Mouse (Mus musculus) CH12.LX (cell line): Measurements from ENCODE around the gene Cyp27b1. TPM values are rescaled to one million over a fixed set of nuclear protein-coding genes. Genes with fewer than 3 reads are reported as not detected.

Experiments
- DNase-seq: peaks from one replicate; pipeline ENCODE4 v3.0.0-alpha.2; 2013; ENCODE audit errors: extremely low read depth
- H3K27ac ChIP-seq: 2 replicates; pipeline ENCODE4 v1.5.1; 2012; ENCODE audit warnings: low read depth, mild to moderate bottlenecking, control low read depth, moderate library complexity; ENCODE audit not compliant: insufficient read depth
- H3K27me3 ChIP-seq: replicated peaks from 2 replicates; pipeline ENCODE3; 2012; ENCODE audit warnings: inconsistent platforms
- H3K36me3 ChIP-seq, 2 experiments: replicated peaks in 1 of 2; 2 replicates each; pipeline versions ENCODE3 to v1.6.1; 2012; ENCODE audit warnings: inconsistent platforms in 1 of 2, low read length in 1 of 2, mild to moderate bottlenecking in 1 of 2, mixed read lengths in 1 of 2, moderate library complexity in 1 of 2; ENCODE audit not compliant: control insufficient read depth in 1 of 2, insufficient read depth in 1 of 2
- H3K4me1 ChIP-seq, 2 experiments: 2 replicates each; pipeline ENCODE4 v1.6.1; 2012; ENCODE audit warnings: inconsistent platforms in 1 of 2, moderate library complexity in 1 of 2; ENCODE audit not compliant: insufficient read depth in 2 of 2, control insufficient read depth in 1 of 2
- H3K4me2 ChIP-seq: 2 replicates; pipeline ENCODE4 v1.6.1; 2012; ENCODE audit warnings: low read depth, mild to moderate bottlenecking, control low read depth; ENCODE audit not compliant: poor library complexity, insufficient read depth, severe bottlenecking
- H3K4me3 ChIP-seq, 3 experiments: fragments of 150-350 bp in 1 of 3; sonication (generic) in 1 of 3; replicated peaks in 1 of 3; 2 replicates each; pipeline versions ENCODE3 to v1.5.1; 2011 to 2012; ENCODE audit warnings: low read depth in 2 of 3, low read length in 2 of 3, mild to moderate bottlenecking in 2 of 3, moderate library complexity in 2 of 3, control low read depth in 1 of 3, improper control_type of control experiment in 1 of 3, inconsistent platforms in 1 of 3, mixed read lengths in 1 of 3; ENCODE audit not compliant: poor library complexity in 1 of 3
- H3K79me2 ChIP-seq: replicated peaks from 2 replicates; pipeline ENCODE4 v1.6.1; 2012; ENCODE audit warnings: mild to moderate bottlenecking, moderate library complexity; ENCODE audit not compliant: control insufficient read depth, poor library complexity, insufficient read depth, severe bottlenecking; ENCODE audit errors: extremely low read depth
- H3K9ac ChIP-seq: 2 replicates; pipeline ENCODE4 v1.6.1; 2012; ENCODE audit warnings: low read depth, mild to moderate bottlenecking, control low read depth, moderate library complexity; ENCODE audit not compliant: insufficient read depth
- H3K9me3 ChIP-seq: replicated peaks from 2 replicates; pipeline ENCODE3; 2012; ENCODE audit warnings: low read length, inconsistent platforms, mixed read lengths
- CHD1 ChIP-seq: IDR thresholded peaks from 2 replicates; pipeline ENCODE4 v1.6.1; 2012; ENCODE audit warnings: low read depth, low read length, improper control_type of control experiment, inconsistent platforms
- CHD2 ChIP-seq: IDR thresholded peaks from 2 replicates; pipeline ENCODE4 v1.6.1; 2011; ENCODE audit warnings: low read length, improper control_type of control experiment
- E2F4 ChIP-seq: IDR thresholded peaks from 2 replicates; pipeline ENCODE4 v1.6.1; 2011; ENCODE audit warnings: low read depth, low read length, improper control_type of control experiment; ENCODE audit not compliant: insufficient replicate concordance
- ETS1 ChIP-seq: conservative IDR thresholded peaks from 2 replicates; pipeline ENCODE4 v1.6.1; 2012; ENCODE audit warnings: low read depth, mild to moderate bottlenecking, inconsistent platforms, low read length, improper control_type of control experiment, moderate library complexity
- HCFC1 ChIP-seq: IDR thresholded peaks from 2 replicates; pipeline ENCODE4 v1.6.1; 2012; ENCODE audit warnings: low read depth, mild to moderate bottlenecking, inconsistent platforms, low read length, improper control_type of control experiment
- IRF4 ChIP-seq: IDR thresholded peaks from 2 replicates; pipeline ENCODE4 v1.6.1; 2014; ENCODE audit warnings: low read depth, mild to moderate bottlenecking, inconsistent platforms, low read length, improper control_type of control experiment
- KAT2A ChIP-seq: IDR thresholded peaks from 2 replicates; pipeline ENCODE4 v1.6.1; 2012; ENCODE audit warnings: low read length, improper control_type of control experiment, inconsistent platforms; ENCODE audit not compliant: insufficient replicate concordance
- MAX ChIP-seq: IDR thresholded peaks from 2 replicates; pipeline ENCODE4 v1.6.1; 2011; ENCODE audit warnings: low read length, improper control_type of control experiment
- MEF2A ChIP-seq: IDR thresholded peaks from 2 replicates; pipeline ENCODE4 v1.6.1; 2014; ENCODE audit warnings: low read depth, mild to moderate bottlenecking, inconsistent platforms, low read length, improper control_type of control experiment, borderline replicate concordance
- MXI1 ChIP-seq: IDR thresholded peaks from 2 replicates; pipeline ENCODE4 v1.6.1; 2011; ENCODE audit warnings: mild to moderate bottlenecking, low read depth, low read length, improper control_type of control experiment
- POLR2A ChIP-seq: IDR thresholded peaks from 2 replicates; pipeline ENCODE4 v1.6.1; 2011; ENCODE audit warnings: low read depth, mild to moderate bottlenecking, improper control_type of control experiment, low read length
- POLR2AphosphoS2 ChIP-seq: IDR thresholded peaks from 2 replicates; pipeline ENCODE4 v1.6.1; 2011; ENCODE audit warnings: low read depth, low read length, improper control_type of control experiment
- RCOR1 ChIP-seq: conservative IDR thresholded peaks from 2 replicates; pipeline ENCODE4 v1.6.1; 2012; ENCODE audit warnings: low read depth, mild to moderate bottlenecking, inconsistent platforms, low read length, improper control_type of control experiment
- TBP ChIP-seq: conservative IDR thresholded peaks from 2 replicates; pipeline ENCODE4 v1.6.1; 2011; ENCODE audit warnings: low read depth, low read length, improper control_type of control experiment
- USF2 ChIP-seq: conservative IDR thresholded peaks from 2 replicates; pipeline ENCODE4 v1.6.1; 2011; ENCODE audit warnings: low read depth, low read length, improper control_type of control experiment
- ZKSCAN1 ChIP-seq: IDR thresholded peaks from 2 replicates; pipeline ENCODE4 v1.6.1; 2012; ENCODE audit warnings: low read depth, inconsistent platforms, low read length, improper control_type of control experiment, borderline replicate concordance
- ZMIZ1 ChIP-seq: IDR thresholded peaks from 2 replicates; pipeline ENCODE4 v1.6.1; 2012; ENCODE audit warnings: low read depth, mild to moderate bottlenecking, inconsistent platforms, low read length, improper control_type of control experiment
- ZNF384 ChIP-seq: IDR thresholded peaks from 2 replicates; pipeline ENCODE4 v1.6.1; 2012; ENCODE audit warnings: low read depth, low read length, improper control_type of control experiment, inconsistent platforms
- dilution Hi-C: fragments of 300-500 bp; cut with MboI; formaldehyde crosslinking; loops from 2 replicates; pipeline ENCODE4 v1.14.3; 2020; ENCODE audit warnings: low sequenced_read_pairs; ENCODE audit not compliant: extremely low pct_unique_long_range_greater_than_20kb, extremely low pct_ligation_motif_present
- in situ Hi-C: fragments of 300-500 bp; cut with MboI; formaldehyde crosslinking; loops from 3 replicates; pipeline ENCODE4 v1.14.3; 2019; ENCODE audit warnings: low sequenced_read_pairs, low pct_ligation_motif_present, low pct_unique_long_range_greater_than_20kb, mixed read lengths
- polyA plus RNA-seq: library from polyadenylated mRNA; unstranded; fragments of >175 nt; gene quantifications from 2 replicates; pipeline ENCODE4 v1.2.1, GENCODE M21; 2012; ENCODE audit warnings: low read depth; ENCODE audit not compliant: insufficient read length
- total RNA-seq, 2 experiments: library from RNA; depleted of rRNA; stranded (reverse); fragments of 300-350 nt in 1 of 2; fragments of >200 nt in 1 of 2; gene quantifications; 2 replicates each; pipeline ENCODE4 v1.2.3; 2012 to 2014

Gene Cyp27b1
- total and polyA plus RNA-seq, 3 experiments, result 0.32 to 1.4 (median 0.42) TPM

GRCm38 (mm10) chr10:127078001-127078676 lies 30.1 kb downstream of the Cyp27b1 start:
- no peak overlapping the region for H3K27ac ChIP-seq
- no peak for DNase-seq
- H3K36me3 ChIP-seq, result peaks cover 22 to 56% of the 10 kb centered on the region in 2 experiments
- no peaks in the 10 kb centered on the region for H3K27me3 ChIP-seq
- H3K4me3 ChIP-seq, result no peak overlapping the region
- peaks cover 9% of the 10 kb centered on the region for H3K79me2 ChIP-seq
- H3K9me3 ChIP-seq, result no peaks in the 10 kb centered on the region
- H3K4me2 ChIP-seq, result no peak overlapping the region
- TF ChIP-seq KAT2A (no peak), MEF2A (no peak), IRF4 (no peak)
- no peak overlapping the region for H3K9ac ChIP-seq
- dilution Hi-C loops, result no loop called here
- in situ Hi-C loops, result no loop called here
- H3K4me1 ChIP-seq, result peaks cover 4 to 20% of the 10 kb centered on the region in 2 experiments; a peak in 3 of 4 replicates

GRCm38 (mm10) chr10:127078677-127079575 lies 30.9 kb downstream of the Cyp27b1 start:
- in situ Hi-C loops, result no loop called here
- no peak overlapping the region for H3K9ac ChIP-seq

More at GRCm38 (mm10) chr10:127078677-127079575, 30.9 kb downstream of the Cyp27b1 start:
- dilution Hi-C loops, result no loop called here
- H3K36me3 ChIP-seq, result peaks cover 30 to 63% of the 10 kb centered on the region in 2 experiments
- H3K4me3 ChIP-seq, result no peak overlapping the region
- TF ChIP-seq POLR2AphosphoS2, result no peak
- no peak for TF ChIP-seq RCOR1
- no peak for TF ChIP-seq CHD1
- no peak for TF ChIP-seq E2F4
- no peak for TF ChIP-seq MXI1
- TF ChIP-seq ETS1, result no peak
- no peak for TF ChIP-seq CHD2
- no peak for TF ChIP-seq KAT2A
- TF ChIP-seq MAX, result no peak
- no peak for TF ChIP-seq ZKSCAN1
- TF ChIP-seq MEF2A, result no peak
- no peak for TF ChIP-seq ZMIZ1
- no peak for TF ChIP-seq HCFC1
- no peak for TF ChIP-seq TBP
- no peak for TF ChIP-seq USF2
- no peak for TF ChIP-seq ZNF384
- no peak for TF ChIP-seq POLR2A
- peaks cover 4 to 20% of the 10 kb centered on the region in 2 experiments; a peak in 3 of 4 replicates for H3K4me1 ChIP-seq
- no peaks in the 10 kb centered on the region for H3K27me3 ChIP-seq
- H3K4me2 ChIP-seq, result no peak overlapping the region
- H3K27ac ChIP-seq, result no peak overlapping the region
- H3K9me3 ChIP-seq, result no peaks in the 10 kb centered on the region
- DNase-seq, result no peak
- peaks cover 9% of the 10 kb centered on the region for H3K79me2 ChIP-seq
